Mouse (Mus musculus) spleen, adult 2 months (tissue): ENCODE measurements at regions not wholly inside any gene's neighbourhood (a gene's known extent, or its start where the extent isn't known, plus 50 kb on each side); places are given as distances from the start of the nearest gene placed in this dataset.

ENCODE experiments used
- CTCF ChIP-seq: fragments of 200-500 bp; IDR thresholded peaks from 2 replicates; pipeline ENCODE4 v1.5.1; 2011; ENCODE audit warnings: mild to moderate bottlenecking, inconsistent platforms; ENCODE audit not compliant: insufficient read depth, insufficient read length, insufficient replicate concordance; ENCODE audit errors: extremely low read depth
- POLR2A ChIP-seq: fragments of 200-500 bp; IDR thresholded peaks from 2 replicates; pipeline ENCODE4 v1.6.1; 2011; ENCODE audit warnings: low read depth, low read length, inconsistent platforms

- no peak for TF ChIP-seq CTCF
- TF ChIP-seq POLR2A = no peak
Observed at GRCm38 (mm10) chr3:100768170-100768624, 57.1 kb upstream of the Vtcn1 start.
